Mouse (Mus musculus) heart, embryonic 12.5 days (tissue): ENCODE data around the gene Usf1. TPM values are rescaled to one million over a fixed set of nuclear protein-coding genes. Genes with fewer than 3 reads are reported as not detected.

Source experiments
- ATAC-seq: fragments of 200-750 bp; cut with Nextera tagmentation; 2 replicates; pipeline ENCODE4 v1.8.0; 2017; ENCODE audit warnings: moderate TSS enrichment, moderate library complexity; ENCODE audit not compliant: insufficient number of reproducible peaks, low FRiP score
- H3K27ac ChIP-seq: fragments of 300-500 bp; sonication (generic); 2 replicates; pipeline ENCODE4 v1.5.1; 2016; ENCODE audit warnings: mild to moderate bottlenecking, moderate library complexity; ENCODE audit not compliant: poor library complexity, severe bottlenecking
- H3K27me3 ChIP-seq: fragments of 300-500 bp; sonication (generic); replicated peaks from 2 replicates; pipeline ENCODE4 v1.6.1; 2016; ENCODE audit warnings: mild to moderate bottlenecking, moderate library complexity
- H3K36me3 ChIP-seq: fragments of 300-500 bp; sonication (generic); 2 replicates; pipeline ENCODE4 v1.6.1; 2016; ENCODE audit warnings: mild to moderate bottlenecking, moderate library complexity
- H3K4me1 ChIP-seq: fragments of 300-500 bp; sonication (generic); replicated peaks from 2 replicates; pipeline ENCODE4 v1.6.1; 2016; ENCODE audit warnings: mild to moderate bottlenecking
- H3K4me2 ChIP-seq: fragments of 300-500 bp; sonication (generic); 2 replicates; pipeline ENCODE4 v1.6.1; 2016; ENCODE audit warnings: mild to moderate bottlenecking, moderate library complexity
- H3K4me3 ChIP-seq: fragments of 300-500 bp; sonication (generic); 2 replicates; pipeline ENCODE4 v1.5.1; 2016; ENCODE audit warnings: mild to moderate bottlenecking
- H3K9ac ChIP-seq: fragments of 300-500 bp; sonication (generic); 2 replicates; pipeline ENCODE4 v1.6.1; 2016; ENCODE audit warnings: mild to moderate bottlenecking, moderate library complexity
- H3K9me3 ChIP-seq: fragments of 300-500 bp; sonication (generic); replicated peaks from 2 replicates; pipeline ENCODE4 v1.6.1; 2016; ENCODE audit warnings: mild to moderate bottlenecking, moderate library complexity
- WGBS: fragments of 180-500 bp; shearing (Covaris S2); methylation state at CpG from one replicate; pipeline ENCODE4 v1.1.7; 2016; 5-methylcytosine and 5-hydroxymethylcytosine counted together
- polyA plus RNA-seq: library from polyadenylated mRNA; unstranded; fragments of >200 nt; fragmentation: Nextera tagmentation; extraction: Ambion mirVana; gene quantifications from 2 replicates; pipeline ENCODE4 v1.2.1, GENCODE M21; 2016

Gene Usf1
- polyA plus RNA-seq, 1 experiment from 2014 or later: 62.7 TPM

DNA sequence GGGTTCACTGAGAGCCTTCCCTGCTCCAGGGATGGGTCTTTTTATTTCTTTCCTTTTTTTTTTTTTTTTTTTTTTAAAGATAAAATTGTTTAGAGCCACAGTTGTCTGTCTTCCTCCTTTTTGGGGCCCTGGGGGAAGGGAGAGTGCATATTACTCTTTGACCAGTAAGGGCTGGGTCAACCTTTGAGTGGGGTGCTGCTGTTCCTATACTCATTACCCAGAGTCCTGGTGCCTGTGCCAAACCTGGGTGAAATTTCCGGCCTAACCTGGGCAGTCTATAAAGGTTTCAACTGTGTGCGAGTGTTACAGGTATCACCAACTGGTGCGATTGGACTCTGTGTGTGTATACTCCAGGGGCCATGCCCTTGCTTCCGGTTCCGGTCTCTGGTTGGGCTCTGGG lies 7.5 kb downstream of the Usf1 start, which contains the start of gene Tstd1:
Gene Tstd1, plus strand, starts transcription at position 213 of the 400 bp plus-strand sequence.
- WGBS: 87% methylated on average over 5 of the region's 5 CpGs
- ATAC-seq: no peak
- H3K4me2 ChIP-seq: no peak within 1 kb of the TSS
- H3K9ac ChIP-seq: no peak within 1 kb of the TSS
- peaks cover 62% of the 10 kb centered on the region for H3K36me3 ChIP-seq
- H3K9me3 ChIP-seq: no peaks in the 10 kb centered on the region
- H3K27me3 ChIP-seq: no peaks in the 10 kb centered on the region
- no peak within 1 kb of the TSS for H3K27ac ChIP-seq
- H3K4me1 ChIP-seq: peaks cover 16% of the 10 kb centered on the region
- H3K4me3 ChIP-seq: no peak within 1 kb of the TSS

- WGBS: 81% methylated on average over 12 of the region's 12 CpGs
- no peak overlapping the region for H3K4me2 ChIP-seq
- H3K36me3 ChIP-seq: peaks cover 62% of the 10 kb centered on the region
- no peak overlapping the region for H3K27ac ChIP-seq
- ATAC-seq: no peak
- no peak overlapping the region for H3K9ac ChIP-seq
- no peak overlapping the region for H3K4me3 ChIP-seq
- peaks cover 12% of the 10 kb centered on the region for H3K4me1 ChIP-seq
- no peaks in the 10 kb centered on the region for H3K9me3 ChIP-seq
- H3K27me3 ChIP-seq: no peaks in the 10 kb centered on the region
Observed at GRCm38 (mm10) chr1:171419291-171419882, 8.3 kb downstream of the Usf1 start.

DNA sequence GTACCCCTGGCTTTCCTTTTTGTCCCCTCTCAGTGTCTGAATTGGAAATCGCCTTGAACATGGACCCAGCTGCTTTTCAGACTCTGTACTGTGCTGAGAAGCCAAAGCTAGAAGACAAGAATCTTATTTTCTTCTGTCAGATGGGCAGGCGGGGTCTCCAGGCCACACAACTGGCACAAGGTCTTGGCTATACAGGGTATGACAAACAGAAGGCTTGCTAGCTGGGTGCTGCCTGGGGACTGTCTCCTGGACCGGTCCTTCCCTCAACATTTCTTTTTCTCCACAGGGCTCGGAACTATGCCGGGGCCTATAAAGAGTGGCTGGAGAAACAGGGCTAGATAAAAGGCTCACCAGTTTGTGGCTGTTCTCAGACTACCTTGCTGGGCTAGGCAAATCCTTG lies 8.8 kb downstream of the Usf1 start:
- H3K36me3 ChIP-seq: peaks cover 62% of the 10 kb centered on the region
- peaks cover 18% of the 10 kb centered on the region for H3K4me1 ChIP-seq
- no peaks in the 10 kb centered on the region for H3K27me3 ChIP-seq
- WGBS: 83% methylated on average over 5 of the region's 5 CpGs
- H3K4me2 ChIP-seq: no peak overlapping the region
- no peak overlapping the region for H3K4me3 ChIP-seq
- H3K9ac ChIP-seq: no peak overlapping the region
- no peak overlapping the region for H3K27ac ChIP-seq
- no peaks in the 10 kb centered on the region for H3K9me3 ChIP-seq
- ATAC-seq: no peak

GRCm38 (mm10) chr1:171422504-171423095 lies 11.5 kb downstream of the Usf1 start:
- Histone ChIP-seq H3K4me3 (no peak overlapping the region), H3K4me2 (no peak overlapping the region), H3K9me3 (no peaks in the 10 kb centered on the region), H3K27ac (peak overlapping the region; percentile 28; the same call in 1 of the 2 replicates), H3K36me3 (peaks cover 38% of the 10 kb centered on the region), H3K27me3 (no peaks in the 10 kb centered on the region), H3K4me1 (peaks cover 23% of the 10 kb centered on the region), H3K9ac (no peak overlapping the region)
- no peak for ATAC-seq
- 67% methylated on average over 8 of the region's 8 CpGs for whole genome bisulfite sequencing

DNA sequence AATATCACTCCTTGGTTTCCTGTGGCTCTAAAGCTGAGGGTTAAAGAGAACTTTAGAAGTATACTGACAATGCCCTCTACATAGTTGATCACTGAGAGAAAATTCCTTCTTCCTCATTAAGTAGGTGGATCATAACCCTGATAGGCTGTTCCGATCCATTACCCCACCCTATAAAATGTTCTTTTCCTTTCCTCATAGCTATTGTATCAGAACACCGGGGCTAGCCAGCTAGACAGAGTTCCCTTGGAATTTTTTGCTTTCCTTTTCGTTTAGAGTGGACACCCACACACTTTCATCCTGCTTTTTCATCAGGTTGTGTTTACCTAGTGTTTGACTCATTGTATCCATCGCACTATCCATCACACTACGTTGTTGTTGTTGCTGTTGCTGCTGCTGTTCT lies 13.5 kb downstream of the Usf1 start:
- Histone ChIP-seq H3K36me3 (peaks cover 18% of the 10 kb centered on the region), H3K9me3 (peaks cover 7% of the 10 kb centered on the region; the same call in 1 of the 2 replicates), H3K27ac (peak overlapping the region; percentile 22), H3K27me3 (no peaks in the 10 kb centered on the region), H3K4me1 (peaks cover 23% of the 10 kb centered on the region), H3K4me3 (no peak overlapping the region), H3K4me2 (0 out of 2 replicates have a peak overlapping the region, but pooled peaks have one; percentile 21), H3K9ac (no peak overlapping the region)
- 34% methylated on average over 5 of the region's 5 CpGs for WGBS
- no peak for ATAC-seq

- peaks cover 13% of the 10 kb centered on the region for H3K36me3 ChIP-seq
- H3K27ac ChIP-seq: peak overlapping the region; percentile 22
- H3K4me3 ChIP-seq: no peak overlapping the region
- H3K9ac ChIP-seq: no peak overlapping the region
- peak overlapping the region; percentile 21; the same call in 1 of the 2 replicates for H3K4me2 ChIP-seq
- H3K4me1 ChIP-seq: peaks cover 23% of the 10 kb centered on the region
- 27% methylated on average over 4 of the region's 4 CpGs for WGBS
- H3K9me3 ChIP-seq: peaks cover 7% of the 10 kb centered on the region; the same call in 1 of the 2 replicates
- ATAC-seq: no peak
- no peaks in the 10 kb centered on the region for H3K27me3 ChIP-seq
Observed at GRCm38 (mm10) chr1:171425126-171425525, 14.0 kb downstream of the Usf1 start.

DNA sequence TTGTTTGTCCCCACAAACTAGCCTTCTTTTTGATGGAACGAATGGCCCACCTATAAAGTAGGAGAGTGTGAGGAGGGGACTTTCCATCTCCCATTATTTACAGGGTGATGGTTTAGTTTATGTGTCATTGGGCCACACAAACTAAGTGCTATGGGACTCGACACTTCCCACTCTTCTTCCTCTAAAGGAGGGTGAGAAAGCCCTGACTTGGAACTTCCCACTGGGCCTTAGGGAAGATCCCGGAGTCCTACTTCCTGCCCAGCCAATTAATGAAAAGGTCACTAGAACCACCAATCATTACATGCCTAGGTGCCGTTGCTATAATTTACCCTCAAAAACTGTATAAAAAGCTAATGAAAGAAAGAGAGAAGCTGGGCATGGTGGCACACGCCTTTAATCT lies 21.0 kb downstream of the Usf1 start:
- Histone ChIP-seq H3K36me3 (no peaks in the 10 kb centered on the region), H3K27me3 (no peaks in the 10 kb centered on the region), H3K9me3 (peaks cover 7% of the 10 kb centered on the region; the same call in 1 of the 2 replicates), H3K4me2 (no peak overlapping the region), H3K27ac (no peak overlapping the region), H3K4me3 (no peak overlapping the region), H3K4me1 (0 out of 2 replicates have a peak, but pooled peaks cover 2% of the 10 kb centered on the region), H3K9ac (no peak overlapping the region)
- WGBS: 78% methylated on average over 5 of the region's 5 CpGs
- ATAC-seq: no peak

GRCm38 (mm10) chr1:171435288-171435814 lies 24.2 kb downstream of the Usf1 start:
- 48% methylated on average over 7 of the region's 7 CpGs for WGBS
- ATAC-seq: no peak
- no peak overlapping the region for H3K4me2 ChIP-seq

GRCm38 (mm10) chr1:171435974-171436373 lies 24.9 kb downstream of the Usf1 start:
- WGBS: 60% methylated on average over 1 of the region's 1 CpGs
- ATAC-seq: no peak
- H3K27me3 ChIP-seq: no peaks in the 10 kb centered on the region
- H3K4me1 ChIP-seq: peaks cover 28% of the 10 kb centered on the region
- H3K9me3 ChIP-seq: no peaks in the 10 kb centered on the region
- no peak overlapping the region for H3K27ac ChIP-seq
- H3K4me2 ChIP-seq: no peak overlapping the region
- H3K4me3 ChIP-seq: no peak overlapping the region
- no peak overlapping the region for H3K9ac ChIP-seq
- no peaks in the 10 kb centered on the region for H3K36me3 ChIP-seq

More at GRCm38 (mm10) chr1:171435288-171435814, 24.2 kb downstream of the Usf1 start:
- Histone ChIP-seq H3K9me3 (no peaks in the 10 kb centered on the region), H3K4me1 (peaks cover 22% of the 10 kb centered on the region), H3K27ac (no peak overlapping the region), H3K4me3 (no peak overlapping the region), H3K36me3 (no peaks in the 10 kb centered on the region), H3K27me3 (no peaks in the 10 kb centered on the region), H3K9ac (no peak overlapping the region)

DNA sequence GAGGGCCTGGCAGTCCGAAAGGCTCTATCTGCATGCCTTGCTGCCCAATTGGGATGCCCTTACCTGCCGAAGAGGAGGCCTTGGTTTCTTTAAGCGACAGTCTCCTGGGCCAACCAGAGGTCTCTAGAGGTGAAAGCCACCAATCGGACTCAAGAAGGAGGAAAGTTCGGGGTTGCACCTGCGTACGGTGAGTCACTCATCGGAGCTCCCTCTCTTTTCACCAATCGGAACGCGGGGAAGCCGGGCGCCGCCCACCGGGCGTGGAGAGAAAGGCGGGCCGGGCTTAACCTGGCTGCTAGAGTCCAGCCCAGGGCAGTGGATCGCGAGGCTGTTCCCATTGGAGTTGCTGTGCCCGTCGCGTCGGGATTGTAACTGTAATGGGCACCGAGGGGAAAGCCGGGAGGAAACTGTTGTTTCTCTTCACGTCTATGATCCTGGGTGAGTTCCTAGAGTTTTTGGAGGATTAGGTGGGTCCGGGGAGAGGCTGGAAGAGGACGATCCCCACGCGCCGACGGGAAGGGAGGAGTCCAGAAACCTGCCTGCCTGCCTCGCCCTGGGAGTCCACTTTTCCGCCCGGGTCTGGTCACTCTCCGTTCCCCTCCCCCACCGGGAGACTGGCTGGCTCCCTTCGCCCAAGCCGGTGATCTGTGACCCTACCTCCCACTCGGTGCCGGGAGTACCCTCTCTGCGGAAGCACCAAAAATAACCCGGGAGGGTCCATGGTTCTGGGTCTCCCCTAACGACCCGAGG lies 26.3 kb downstream of the Usf1 start, which contains the start of gene F11r:
Gene F11r, plus strand, starts transcription at position 272 of the 750 bp plus-strand sequence.
- ATAC-seq: peak; percentile 75
- 1% methylated on average over 46 of the region's 46 CpGs for WGBS

More for the DNA sequence above, 26.3 kb downstream of the Usf1 start, which contains the start of gene F11r:
- H3K4me3 ChIP-seq: peak within 1 kb of the TSS; percentile 66
- H3K27me3 ChIP-seq: no peaks in the 10 kb centered on the region
- no peaks in the 10 kb centered on the region for H3K36me3 ChIP-seq
- H3K27ac ChIP-seq: peak within 1 kb of the TSS; percentile 85
- H3K4me2 ChIP-seq: peak within 1 kb of the TSS; percentile 69
- H3K9me3 ChIP-seq: no peaks in the 10 kb centered on the region
- peaks cover 43% of the 10 kb centered on the region for H3K4me1 ChIP-seq
- H3K9ac ChIP-seq: peak within 1 kb of the TSS; percentile 76
